Mouse (Mus musculus): Measurements from ENCODE around the gene Ada.

DNA sequence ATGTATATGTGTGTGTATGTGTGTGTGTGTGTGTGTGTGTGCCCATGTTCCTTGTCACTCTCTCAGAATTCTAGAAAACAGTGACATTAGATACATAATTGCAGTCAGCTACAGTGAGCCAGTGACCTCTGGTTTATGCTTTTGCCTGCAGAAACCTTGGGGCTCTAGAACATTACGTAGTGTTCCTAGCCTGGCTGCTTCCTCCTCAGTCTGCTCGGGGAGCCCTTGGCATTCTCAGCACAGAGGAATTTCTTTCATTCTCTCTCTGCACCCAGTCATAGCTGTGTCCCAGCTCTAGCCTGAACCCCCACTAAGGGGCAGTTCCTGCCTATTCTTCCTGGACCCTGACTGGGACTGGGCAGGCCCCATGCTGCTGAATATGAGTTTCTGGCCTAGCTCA, 8.1 kb upstream of the Ada start:
- TF ChIP-seq CTCF (IDR thresholded peaks at IDR 0.05; ENCODE audit: low read depth, low read length) (no peak), POLR2A (IDR thresholded peaks at IDR 0.05; ENCODE audit: extremely low read depth, insufficient read depth, low read length) (no peak)

Measured in liver, adult 2 months (tissue).